Mouse (Mus musculus) lung, adult 2 months (tissue): Measurements from ENCODE around the gene Zfhx3. TPM values are rescaled to one million over a fixed set of nuclear protein-coding genes. Genes with fewer than 3 reads are reported as not detected.

ENCODE experiments used
- DNase-seq: peaks from one replicate; pipeline ENCODE4 v3.0.0; 2022
- H3K4me1 ChIP-seq: fragments of 200-500 bp; 2 replicates; pipeline ENCODE4 v1.6.1; 2011; ENCODE audit warnings: low read length; ENCODE audit not compliant: control insufficient read depth, insufficient read depth
- H3K4me3 ChIP-seq: fragments of 200-500 bp; replicated peaks from 2 replicates; pipeline ENCODE3; 2011; ENCODE audit warnings: low read depth, mild to moderate bottlenecking, control low read depth, low read length; ENCODE audit errors: extremely low read depth
- CTCF ChIP-seq: fragments of 200-500 bp; IDR thresholded peaks from 2 replicates; pipeline ENCODE4 v1.5.1; 2011; ENCODE audit warnings: mild to moderate bottlenecking, low read length, control low read depth; ENCODE audit not compliant: insufficient read depth
- POLR2A ChIP-seq: fragments of 200-500 bp; IDR thresholded peaks from 2 replicates; pipeline ENCODE4 v1.6.1; 2011; ENCODE audit warnings: low read depth, mild to moderate bottlenecking, control low read depth, low read length, borderline replicate concordance; ENCODE audit errors: extremely low read depth
- WGBS: fragments of 180-500 bp; shearing (Covaris S2); methylation state at CpG from one replicate; pipeline ENCODE4 v1.1.7; 2018; 5-methylcytosine and 5-hydroxymethylcytosine counted together
- polyA plus RNA-seq: library from polyadenylated mRNA; depleted of rRNA; stranded (reverse); fragments of >200 nt; gene quantifications from 2 replicates; pipeline ENCODE4 v1.2.3, GENCODE M21; 2012

Gene Zfhx3
- polyA plus RNA-seq, 1 experiment = 8.0 TPM

- DNase-seq = no peak
- WGBS = 70% methylated on average over 14 of the region's 14 CpGs
- Histone ChIP-seq H3K4me3 (no peak overlapping the region), H3K4me1 (no peaks in the 10 kb centered on the region)
- TF ChIP-seq POLR2A (no peak), CTCF (no peak)
These were observed 367.2 kb downstream of the Zfhx3 start for GRCm38 (mm10) chr8:108309525-108310246.

- TF ChIP-seq CTCF (no peak), POLR2A (no peak)
- H3K4me3 ChIP-seq = no peak overlapping the region
- no peak for DNase-seq
- H3K4me1 ChIP-seq = no peaks in the 10 kb centered on the region
- WGBS = 51% methylated on average over 8 of the region's 8 CpGs
These were observed 372.6 kb downstream of the Zfhx3 start for GRCm38 (mm10) chr8:108315046-108315445.

GRCm38 (mm10) chr8:108317532-108318093, 375.2 kb downstream of the Zfhx3 start:
- TF ChIP-seq CTCF (no peak), POLR2A (no peak)
- DNase-seq = no peak
- H3K4me3 ChIP-seq = no peak overlapping the region
- WGBS = 65% methylated on average over 4 of the region's 4 CpGs
- H3K4me1 ChIP-seq = no peaks in the 10 kb centered on the region

GRCm38 (mm10) chr8:108327711-108328110, 385.3 kb downstream of the Zfhx3 start:
- 45% methylated on average over 2 of the region's 2 CpGs for WGBS
- no peak for DNase-seq
- no peaks in the 10 kb centered on the region for H3K4me1 ChIP-seq
- no peak overlapping the region for H3K4me3 ChIP-seq
- no peak for TF ChIP-seq POLR2A
- no peak for TF ChIP-seq CTCF

- DNase-seq = no peak
- no peaks in the 10 kb centered on the region for H3K4me1 ChIP-seq
- 70% methylated on average over 14 of the region's 14 CpGs for WGBS
- no peak for TF ChIP-seq POLR2A
- TF ChIP-seq CTCF = no peak
- H3K4me3 ChIP-seq = no peak overlapping the region
These were observed 405.9 kb downstream of the Zfhx3 start for GRCm38 (mm10) chr8:108348352-108348751.

- no peak for DNase-seq
These were observed 406.3 kb downstream of the Zfhx3 start for GRCm38 (mm10) chr8:108348776-108349175.

GRCm38 (mm10) chr8:108355119-108355777, 412.8 kb downstream of the Zfhx3 start:
- Histone ChIP-seq H3K4me1 (no peaks in the 10 kb centered on the region), H3K4me3 (no peak overlapping the region)
- no peak for DNase-seq
- TF ChIP-seq POLR2A (no peak), CTCF (no peak)
- WGBS = 50% methylated on average over 10 of the region's 10 CpGs

More at GRCm38 (mm10) chr8:108348776-108349175, 406.3 kb downstream of the Zfhx3 start:
- TF ChIP-seq POLR2A = no peak
- no peak for TF ChIP-seq CTCF
- no peak overlapping the region for H3K4me3 ChIP-seq
- H3K4me1 ChIP-seq = no peaks in the 10 kb centered on the region
- 47% methylated on average over 4 of the region's 4 CpGs for WGBS

GRCm38 (mm10) chr8:108361402-108361801, 419.0 kb downstream of the Zfhx3 start:
- Histone ChIP-seq H3K4me3 (no peak overlapping the region), H3K4me1 (no peaks in the 10 kb centered on the region)
- no peak for DNase-seq
- TF ChIP-seq POLR2A (no peak), CTCF (no peak)
- 77% methylated on average over 4 of the region's 4 CpGs for WGBS

- Histone ChIP-seq H3K4me3 (no peak overlapping the region), H3K4me1 (no peaks in the 10 kb centered on the region)
- no peak for DNase-seq
- WGBS = 87% methylated on average over 9 of the region's 9 CpGs
- TF ChIP-seq POLR2A (no peak), CTCF (no peak)
These were observed 420.0 kb downstream of the Zfhx3 start for GRCm38 (mm10) chr8:108362421-108362820.
